Mouse (Mus musculus) retina, embryonic 14.5 days (tissue): ENCODE measurements around the gene Fry.

Experiments used
- DNase-seq: peaks from one replicate; pipeline ENCODE4 v3.0.0-alpha.2; 2015; ENCODE audit warnings: low spot score

Gene Fry

GRCm38 (mm10) chr5:150525239-150525638, 406.8 kb downstream of the Fry start:
- DNase-seq: no peak

- no peak for DNase-seq
Observed at GRCm38 (mm10) chr5:150541302-150541701, 422.9 kb downstream of the Fry start.

DNA sequence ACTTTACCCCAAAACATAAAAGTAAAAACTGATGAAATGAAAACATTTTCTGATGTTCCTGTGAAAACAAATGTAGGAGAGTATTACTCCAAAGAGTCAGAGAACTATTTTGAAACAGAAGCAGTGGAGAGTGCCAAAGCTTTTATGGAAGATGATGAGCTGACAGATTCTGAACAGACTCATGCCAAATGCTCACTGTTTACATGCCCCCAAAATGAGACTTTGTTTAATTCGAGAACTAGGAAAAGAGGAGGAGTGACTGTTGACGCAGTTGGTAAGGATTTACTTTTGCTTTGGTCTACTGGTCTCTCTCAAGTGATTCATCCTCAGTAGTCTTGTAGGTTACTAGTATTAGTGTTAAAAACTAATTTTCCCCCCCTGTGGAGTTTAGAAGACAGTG, 424.7 kb downstream of the Fry start:
- no peak for DNase-seq
